Mouse (Mus musculus) left cerebral cortex, postnatal 4 days (tissue): ENCODE data around the gene Cela1. TPM values are rescaled to one million over a fixed set of nuclear protein-coding genes. Genes with fewer than 3 reads are reported as not detected.

Source experiments
- DNase-seq: peaks from one replicate; pipeline ENCODE4 v3.0.0-alpha.2; 2022
- intact Hi-C: fragments of 180-260 bp; cut with DNase I; formaldehyde crosslinking; loops from one replicate; pipeline ENCODE4 v1.15.1; 2025
- total RNA-seq, 2 experiments: library from RNA; stranded (reverse); gene quantifications; 2 replicates each; pipeline ENCODE4 v1.2.3; 2021

Gene Cela1
- total RNA-seq: 1 to 10 TPM in 1 of 2 experiments, under 1 TPM in 1; 0.74 to 1.2 TPM

- DNase-seq: no peak
- intact Hi-C loops: no loop called here
Measured at GRCm38 (mm10) chr15:100687430-100687971, at the start of gene Cela1. Gene Cela1, minus strand, starts transcription at chr15:100687921.

GRCm38 (mm10) chr15:100735953-100736300 is 48.2 kb upstream of the Cela1 start:
- intact Hi-C loops: no loop called here

GRCm38 (mm10) chr15:100735095-100735952 is 47.6 kb upstream of the Cela1 start:
- DNase-seq: peak; percentile 55
- intact Hi-C loops: no loop called here

More at GRCm38 (mm10) chr15:100735953-100736300, 48.2 kb upstream of the Cela1 start:
- DNase-seq: no peak

- DNase-seq: no peak
- intact Hi-C loops: no loop called here
Measured at GRCm38 (mm10) chr15:100732580-100732979, 44.9 kb upstream of the Cela1 start.

DNA sequence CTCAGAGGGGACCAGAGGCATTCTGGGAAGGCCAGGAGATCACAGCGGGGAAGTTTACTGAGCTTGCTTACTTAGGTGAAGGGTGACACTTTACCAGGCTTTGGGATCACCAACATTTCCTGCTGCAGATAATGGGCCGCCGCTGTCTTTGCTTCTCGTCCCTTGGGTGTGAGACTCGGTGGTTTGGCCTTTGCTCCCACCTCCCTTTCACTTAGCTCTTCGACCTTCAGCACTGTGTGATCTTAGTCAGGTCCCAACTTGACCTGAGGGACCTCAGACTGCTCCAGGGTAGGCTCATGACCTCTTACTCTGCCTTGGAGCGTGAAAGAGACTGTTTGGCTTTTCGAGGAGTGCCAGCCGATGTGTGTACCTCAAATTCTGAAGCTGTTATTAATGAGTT is 43.4 kb upstream of the Cela1 start:
- intact Hi-C loops: no loop called here
- DNase-seq: no peak

GRCm38 (mm10) chr15:100729281-100729985 is 41.7 kb upstream of the Cela1 start, which contains the start of gene Galnt6:
Gene Galnt6, minus strand, starts transcription at chr15:100729376.
- peak; percentile 20 for DNase-seq

DNA sequence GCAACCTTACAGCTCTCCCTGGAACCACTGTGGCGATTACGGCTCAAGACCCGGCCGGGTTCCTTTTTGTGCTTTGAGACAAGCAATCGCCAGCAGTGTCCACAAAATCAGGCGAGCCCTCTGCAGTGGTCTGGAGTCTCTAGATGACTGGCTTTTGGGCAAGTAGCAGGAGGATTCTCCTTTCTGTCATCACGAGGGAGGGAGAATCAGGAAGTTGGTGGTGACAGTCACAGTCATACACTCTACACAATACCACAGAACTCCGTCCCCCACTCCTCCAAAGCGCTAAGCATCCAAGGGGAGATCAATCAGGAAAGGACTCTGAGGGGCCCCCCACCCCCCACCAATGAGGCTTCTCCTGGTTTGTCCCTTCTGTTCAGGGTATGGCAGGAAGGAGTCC is 40.9 kb upstream of the Cela1 start:
- intact Hi-C loops: no loop called here
- DNase-seq: no peak

More at GRCm38 (mm10) chr15:100729281-100729985, 41.7 kb upstream of the Cela1 start, which contains the start of gene Galnt6:
- intact Hi-C loops: no loop called here

DNA sequence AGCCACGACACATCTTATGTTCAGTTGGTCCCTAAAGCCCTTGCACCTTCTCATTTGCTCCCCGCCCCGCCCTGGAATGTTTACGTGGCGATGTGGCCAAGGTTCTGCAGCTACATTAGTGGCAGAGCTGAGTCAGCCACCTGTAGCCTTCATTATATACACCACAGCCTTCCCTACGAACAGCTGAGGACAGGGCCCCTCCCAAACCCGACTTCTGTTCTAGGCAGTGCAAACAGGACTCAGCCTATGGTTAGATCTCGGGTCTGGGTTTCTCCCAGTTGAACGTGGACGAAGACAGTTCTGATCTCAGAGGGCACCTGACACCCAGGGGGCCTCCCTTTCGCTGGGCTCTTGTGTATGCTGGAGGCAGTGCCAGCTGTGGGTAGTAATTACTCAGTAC is 40.1 kb upstream of the Cela1 start:
- no peak for DNase-seq
- intact Hi-C loops: no loop called here

DNA sequence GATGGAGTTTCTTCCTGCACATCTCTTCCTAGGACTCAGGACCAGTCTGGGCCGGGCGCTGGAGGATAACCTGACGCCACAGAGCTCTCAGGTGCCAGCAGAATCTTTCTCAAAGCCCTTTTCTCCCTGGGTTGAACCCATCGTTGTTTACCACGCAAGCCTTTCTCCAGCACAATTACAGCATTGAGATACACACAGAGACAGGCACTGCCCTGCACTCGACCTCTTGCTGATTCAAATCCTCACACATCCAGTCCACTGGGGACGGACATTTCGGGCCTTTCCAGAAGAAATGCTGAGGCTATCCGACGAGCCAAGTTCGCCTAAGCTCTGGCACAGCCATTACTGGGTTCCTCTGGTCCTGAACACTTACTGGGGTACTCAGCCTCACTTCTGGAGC is 39.0 kb upstream of the Cela1 start:
- intact Hi-C loops: no loop called here

DNA sequence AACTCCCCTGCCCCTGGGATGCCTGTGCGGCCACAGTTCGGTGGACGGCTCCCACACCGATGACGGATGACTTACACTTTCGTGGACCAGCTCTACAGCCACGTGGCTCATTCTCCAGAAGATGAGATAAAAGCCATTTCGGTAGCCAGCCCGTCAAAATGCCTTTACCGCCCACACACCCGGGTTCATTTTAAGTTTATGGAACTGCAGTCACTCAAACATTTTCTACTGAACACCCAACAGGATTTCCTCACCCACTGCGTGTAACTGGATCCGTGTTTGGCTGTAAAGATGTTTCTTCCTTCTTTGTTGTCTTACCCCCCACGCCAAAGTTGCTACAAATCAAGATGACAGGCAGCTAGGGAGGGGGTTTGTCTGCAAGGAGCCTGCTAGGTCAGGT is 35.8 kb upstream of the Cela1 start:
- no peak for DNase-seq
- intact Hi-C loops: no loop called here

More for the DNA sequence above, 39.0 kb upstream of the Cela1 start:
- DNase-seq: no peak

DNA sequence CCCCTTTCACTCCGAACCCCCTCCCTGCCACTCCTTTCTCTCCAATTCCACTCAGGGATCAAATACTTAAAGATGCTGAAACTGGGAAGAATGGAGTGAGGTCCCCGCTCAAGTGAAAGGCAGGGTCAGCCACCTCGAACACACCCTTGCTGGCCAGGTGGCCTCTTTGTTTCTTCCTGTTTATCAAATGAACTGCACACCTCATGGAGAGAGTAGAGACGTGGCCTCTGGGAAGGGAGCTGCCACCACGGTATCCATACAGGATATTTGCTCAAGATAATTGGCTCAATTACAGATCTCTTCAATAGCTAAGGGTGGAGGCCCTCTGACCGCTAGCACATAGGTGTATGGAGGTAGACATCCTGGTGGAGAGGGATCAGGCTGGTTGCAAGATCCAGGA is 34.8 kb upstream of the Cela1 start:
- no peak for DNase-seq
- intact Hi-C loops: no loop called here

- no peak for DNase-seq
- intact Hi-C loops: no loop called here
Measured at GRCm38 (mm10) chr15:100722026-100722425, 34.3 kb upstream of the Cela1 start.

- intact Hi-C loops: no loop called here
- DNase-seq: no peak
Measured at GRCm38 (mm10) chr15:100721445-100721844, 33.7 kb upstream of the Cela1 start.

- intact Hi-C loops: no loop called here
- DNase-seq: no peak
Measured at GRCm38 (mm10) chr15:100720066-100720465, 32.3 kb upstream of the Cela1 start.

DNA sequence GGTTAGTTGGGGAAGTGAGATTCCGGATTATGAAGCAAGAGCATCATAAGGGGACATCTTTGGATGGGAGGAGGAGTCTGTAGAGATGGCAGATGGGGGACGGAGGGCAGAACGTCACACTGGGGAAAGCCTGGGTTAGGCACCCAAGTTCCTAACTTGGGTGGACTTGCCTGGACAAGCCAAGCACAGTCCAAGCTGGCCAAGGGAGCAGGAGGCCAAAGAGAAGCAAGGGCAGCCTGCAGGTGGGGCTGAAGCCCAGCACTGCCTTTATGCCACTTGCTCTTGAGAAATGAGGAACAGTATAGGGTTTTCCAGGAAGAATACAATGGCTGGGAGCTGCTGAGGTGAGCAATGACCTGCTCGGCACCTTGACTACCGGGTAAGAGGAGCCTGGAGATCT is 31.5 kb upstream of the Cela1 start:
- intact Hi-C loops: no loop called here
- no peak for DNase-seq

GRCm38 (mm10) chr15:100718572-100718971 is 30.9 kb upstream of the Cela1 start:
- intact Hi-C loops: no loop called here
- no peak for DNase-seq

GRCm38 (mm10) chr15:100717933-100718332 is 30.2 kb upstream of the Cela1 start:
- intact Hi-C loops: no loop called here
- no peak for DNase-seq

GRCm38 (mm10) chr15:100715399-100715993 is 27.8 kb upstream of the Cela1 start:
- DNase-seq: no peak
- intact Hi-C loops: no loop called here

DNA sequence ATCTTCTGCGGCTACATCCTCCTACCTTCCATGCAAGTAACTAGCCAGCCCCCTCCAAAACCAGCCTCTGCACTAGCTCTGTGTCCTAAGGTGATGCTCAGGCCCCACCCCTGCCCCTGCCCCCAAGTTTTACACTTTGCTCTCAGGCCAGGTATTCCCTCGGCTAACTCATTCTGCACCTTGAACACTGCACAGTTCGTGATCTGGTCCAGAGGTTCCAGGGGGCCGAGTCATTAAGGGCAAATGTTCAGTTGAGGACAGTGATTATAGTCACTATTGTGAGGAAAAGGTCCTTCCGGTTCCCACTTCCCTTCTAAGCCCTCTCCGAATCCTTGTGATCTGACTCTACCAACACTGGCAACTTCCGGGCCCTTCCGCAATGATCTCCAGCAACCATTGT is 26.7 kb upstream of the Cela1 start:
- no peak for DNase-seq
- intact Hi-C loops: no loop called here

- no peak for DNase-seq
- intact Hi-C loops: no loop called here
Measured at GRCm38 (mm10) chr15:100710838-100711237, 23.1 kb upstream of the Cela1 start.

GRCm38 (mm10) chr15:100708433-100709078 is 20.8 kb upstream of the Cela1 start:
- intact Hi-C loops: no loop called here
- no peak for DNase-seq
